Mouse (Mus musculus) urinary bladder, postnatal 10 days (tissue): ENCODE data around the gene Slc32a1.

ENCODE experiments used
- DNase-seq: peaks from one replicate; pipeline ENCODE4 v3.0.0; 2022; ENCODE audit warnings: low spot score

The Slc32a1 gene

GRCm38 (mm10) chr2:158665098-158665497 is 54.5 kb downstream of the Slc32a1 start, which contains the start of gene Ppp1r16b:
Gene Ppp1r16b, plus strand, starts transcription at chr2:158665398.
- DNase-seq = no peak
